In genomic region chr17:72275391-72275904, GRCm38 (mm10) we compare ENCODE assay signal across 19 mouse cellular contexts.
DNase-seq lines count a peak whose midpoint lies in the region; ATAC-seq and TF ChIP-seq lines count a peak whose summit lies in the region.
"Had no signal": no experiment of that assay in that cellular context is flagged by ENCODE, and none has a peak within 500 bp of the region (broad histone marks: within the 10 kb centered on the region; RNA-seq: fewer than 3 reads in every experiment).

No protein-coding gene starts in this region.

- no peaks in the 10 kb centered on the region for H3K79me3 ChIP-seq in C2C12 (ENCODE audit: low read depth)

- no peaks in the 10 kb centered on the region for H3K36me3 ChIP-seq in C2C12 (ENCODE audit: control insufficient read depth, insufficient read depth)
- H3K36me3 ChIP-seq: embryonic facial prominence, embryonic 13.5 days; hindbrain, embryonic 10.5 days; intestine, embryonic 15.5 days; limb, embryonic 10.5 days; liver, embryonic 13.5 days; midbrain, embryonic 12.5 days had no signal

- H3ac ChIP-seq in C2C12 (ENCODE audit: control insufficient read depth, insufficient read length, low read depth): no peak overlapping the region

- H3K79me2 ChIP-seq in C2C12 (ENCODE audit: control insufficient read depth, insufficient read depth): no peaks in the 10 kb centered on the region

- intact Hi-C loops in left cerebral cortex, adult 2 months (cut with DNase I): no loop called here

- H3K27ac ChIP-seq in left cerebral cortex, adult 2 months: no peak overlapping the region
- H3K27ac ChIP-seq: embryonic facial prominence, embryonic 13.5 days; hindbrain, embryonic 10.5 days; intestine, embryonic 15.5 days; limb, embryonic 10.5 days; liver, embryonic 13.5 days; midbrain, embryonic 12.5 days had no signal

- no peak overlapping the region for H3K4me3 ChIP-seq in C2C12 (ENCODE audit: insufficient read depth, poor library complexity, severe bottlenecking)
- H3K4me3 ChIP-seq in left cerebral cortex, adult 2 months: no peak overlapping the region
- H3K4me3 ChIP-seq: embryonic facial prominence, embryonic 13.5 days; hindbrain, embryonic 10.5 days; intestine, embryonic 15.5 days; limb, embryonic 10.5 days; liver, embryonic 13.5 days; midbrain, embryonic 12.5 days had no signal

- no peak for ATAC-seq in cerebellum, adult (ENCODE audit: insufficient number of reproducible peaks, low FRiP score, low TSS enrichment)
- ATAC-seq: forebrain, embryonic 14.5 days; intestine, embryonic 15.5 days had no signal

- H3K27me3 ChIP-seq in C2C12 (ENCODE audit: control insufficient read depth, insufficient read depth, insufficient read length): no peaks in the 10 kb centered on the region
- H3K27me3 ChIP-seq: embryonic facial prominence, embryonic 13.5 days; intestine, embryonic 15.5 days; liver, embryonic 13.5 days; midbrain, embryonic 12.5 days had no signal

- peak; percentile 91 for DNase-seq in 3T3-L1 (ENCODE audit: low read depth, low spot score)
- peak; percentile 10 for DNase-seq in fibroblast of lung, adult 2 months (ENCODE audit: low read depth)
- peak; percentile 6 for DNase-seq in lung, postnatal 10 days
- DNase-seq in adrenal gland, adult 8-10 months: no peak
- DNase-seq in left cerebral cortex, adult 2 months (ENCODE audit: extremely low spot score in 1 of 2, low spot score in 2 of 2): no peak
- DNase-seq: cerebellum, adult 11-12 months; gastrocnemius, postnatal 10 days; kidney, postnatal 10 days; liver, embryonic 13.5 days; right cerebral cortex, postnatal 14 days; thymus, adult 2 months had no signal

- TF ChIP-seq CTCF in C2C12 (IDR thresholded peaks at IDR 0.05; ENCODE audit: control insufficient read depth, insufficient read depth, insufficient read length): no peak
- TF ChIP-seq CTCF in left cerebral cortex, adult 2 months (IDR thresholded peaks at IDR 0.05): no peak

TF ChIP-seq in C2C12, 6 proteins besides CTCF, POLR2A, EP300 and RAD21:
- TF ChIP-seq MAX (IDR thresholded peaks at IDR 0.05): peak; percentile 13
- no peak for TF ChIP-seq MYOD1 (IDR thresholded peaks at IDR 0.05; ENCODE audit: control insufficient read depth, insufficient read length, low read depth)
- peak; percentile 7 for TF ChIP-seq FOSL1 (IDR thresholded peaks at IDR 0.05; ENCODE audit: insufficient read depth, low read length, poor library complexity, severe bottlenecking)

Comparison
In these comparisons a context has a peak if more than half of its experiments do, and no peak if none do; other contexts are left out.
1. DNase-seq: peak in 3T3-L1 (single experiment), fibroblast of lung, adult 2 months (single experiment) and lung, postnatal 10 days (single experiment); none in adrenal gland, adult 8-10 months (single experiment) and left cerebral cortex, adult 2 months (0 of 2).